Mouse (Mus musculus) embryo, embryonic 10.5 days (tissue): ENCODE results near the gene Cuedc2.

ENCODE experiments used
- DNase-seq: peaks from one replicate; pipeline ENCODE4 v3.0.0-alpha.2; 2015; ENCODE audit warnings: low spot score

Gene Cuedc2

DNA sequence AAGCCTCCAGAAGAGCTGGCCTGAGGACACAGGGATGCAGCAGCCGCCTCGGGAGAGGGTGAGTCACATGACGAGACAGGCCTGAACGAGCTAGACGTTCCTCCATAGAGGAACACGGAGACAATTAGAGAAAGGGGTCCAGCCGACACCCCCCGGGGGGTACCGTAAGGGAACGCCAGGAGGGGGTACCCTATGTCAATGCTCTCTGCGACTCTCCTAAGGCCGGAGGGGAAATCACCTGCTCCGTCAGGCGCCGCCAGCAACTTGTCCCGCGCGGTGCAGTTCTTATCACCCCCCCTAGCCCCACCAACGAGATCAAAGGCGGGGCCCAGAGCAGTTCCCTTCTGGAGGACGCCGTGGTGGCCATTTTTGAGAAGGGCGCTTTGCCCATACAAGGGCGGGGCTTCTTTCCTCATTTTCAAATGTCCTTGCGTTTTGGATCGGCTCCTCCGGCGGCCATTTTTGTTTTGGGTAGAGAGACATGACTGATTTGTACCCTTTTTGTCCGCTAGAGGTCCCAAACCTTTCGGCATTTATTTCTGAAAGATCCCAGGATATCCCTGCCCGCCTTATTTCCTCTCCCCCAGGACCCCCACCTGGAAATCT lies at the start of gene Cuedc2:
Gene Cuedc2 (minus strand): TSS at position 372 of the 606 bp plus-strand sequence.
- peak; percentile 99 for DNase-seq

DNA sequence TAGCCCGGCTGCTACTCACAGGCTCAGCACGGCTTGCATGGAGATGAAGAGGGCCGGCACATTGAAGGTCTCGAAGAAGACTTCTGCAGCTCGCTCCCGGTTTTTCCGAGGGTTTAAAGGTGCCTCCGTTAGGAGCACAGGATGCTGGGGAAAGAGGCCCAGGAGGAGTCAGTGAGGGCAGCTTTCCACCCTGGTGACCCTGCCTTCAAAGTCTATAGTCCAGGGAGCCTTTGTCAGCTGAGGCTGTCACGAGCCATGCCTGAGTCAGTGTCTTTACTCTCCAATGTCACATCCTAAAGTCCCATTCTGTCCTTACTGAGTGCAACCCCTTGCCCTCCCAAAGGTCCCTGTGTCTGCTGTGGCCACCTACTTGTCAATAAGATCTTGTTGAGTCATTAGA lies 43.8 kb upstream of the Cuedc2 start:
- no peak for DNase-seq

DNA sequence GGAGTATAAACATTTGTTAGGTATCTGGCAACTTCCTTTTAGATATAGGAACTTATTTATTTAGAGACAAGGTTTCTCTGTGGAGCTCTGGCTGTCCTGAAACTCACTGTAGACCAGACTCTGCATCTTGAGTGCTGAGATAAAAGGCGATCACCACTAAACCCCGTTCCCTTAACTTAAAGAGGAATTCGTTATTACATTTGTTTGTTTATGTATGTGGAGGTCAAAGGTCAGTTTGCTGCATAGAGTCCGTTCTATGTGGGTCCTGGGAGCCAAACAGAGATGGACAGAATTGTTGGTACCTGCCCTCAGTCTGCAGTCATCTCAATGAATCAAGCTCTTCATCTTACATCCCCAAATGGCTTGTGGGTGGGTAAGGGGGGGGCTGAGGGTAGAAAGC lies 37.4 kb upstream of the Cuedc2 start:
- DNase-seq: no peak

DNA sequence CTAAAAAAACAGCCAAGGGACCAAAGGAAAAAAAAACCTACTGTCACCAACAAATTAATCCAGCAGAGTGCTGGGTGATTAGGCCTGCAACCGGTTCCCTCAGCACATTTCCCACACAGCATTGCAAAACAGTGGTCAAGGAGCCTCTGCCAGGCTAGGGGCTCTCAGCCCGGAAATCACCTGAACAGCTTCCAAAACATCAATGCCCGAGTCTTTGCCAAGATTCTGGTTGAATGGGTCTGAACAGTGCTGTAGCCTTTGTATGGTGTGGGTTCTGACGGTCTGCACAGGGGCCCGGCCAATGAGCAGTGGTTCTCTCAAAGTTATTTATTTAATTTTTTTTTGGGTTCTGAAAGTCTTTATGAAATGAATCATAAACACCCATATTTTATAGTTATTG lies 37.0 kb upstream of the Cuedc2 start:
- DNase-seq: no peak

DNA sequence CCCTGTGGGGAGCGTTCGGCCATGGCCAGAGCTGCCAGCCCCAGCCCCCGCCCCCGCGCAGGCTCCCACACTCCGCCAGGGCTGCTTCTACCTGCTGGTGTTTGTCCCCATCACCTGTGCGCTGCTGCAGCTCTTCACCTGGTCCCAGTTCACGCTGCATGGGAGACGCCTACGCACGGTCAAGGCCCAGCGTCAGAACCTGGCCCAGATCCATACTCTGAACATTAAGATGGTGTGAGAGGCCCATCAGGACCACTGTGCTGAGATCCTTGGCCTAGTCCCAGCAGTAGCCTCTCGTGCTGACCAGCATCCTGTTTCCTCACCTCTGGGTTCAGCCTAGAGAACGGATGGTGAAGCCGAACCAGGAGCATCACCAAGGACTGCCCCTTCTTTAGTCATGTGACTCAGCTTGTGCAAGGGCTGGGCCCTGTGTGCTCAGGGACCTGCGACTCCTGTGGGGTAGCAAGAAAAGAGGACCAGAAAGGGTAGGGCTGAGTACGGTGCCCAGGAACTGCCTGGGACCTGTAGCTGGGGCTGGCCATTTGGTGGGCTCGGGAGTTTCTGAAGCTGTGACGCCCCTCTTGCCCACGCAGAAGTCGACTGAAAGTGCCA lies 36.1 kb upstream of the Cuedc2 start:
- no peak for DNase-seq

DNA sequence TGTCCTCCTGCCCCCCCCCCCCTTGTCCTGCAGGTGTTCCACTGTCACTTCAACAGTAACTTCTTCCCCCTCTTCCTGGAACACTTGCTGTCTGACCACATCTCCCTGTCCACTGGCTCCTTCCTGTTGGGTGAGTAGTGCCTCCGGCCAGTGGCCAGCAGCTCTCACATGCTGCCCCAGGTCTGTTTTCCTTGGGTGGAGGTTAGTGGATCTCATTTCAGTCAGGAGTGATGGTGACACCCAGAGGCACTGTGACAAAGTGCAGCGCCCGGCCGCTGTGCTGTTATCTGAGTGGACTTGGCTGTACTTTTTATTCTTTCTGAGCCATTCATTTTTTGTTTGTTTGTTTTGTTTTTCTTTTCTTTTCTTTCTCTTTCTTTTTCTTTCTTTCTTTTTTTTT lies 30.7 kb upstream of the Cuedc2 start:
- peak; percentile 73 for DNase-seq

DNA sequence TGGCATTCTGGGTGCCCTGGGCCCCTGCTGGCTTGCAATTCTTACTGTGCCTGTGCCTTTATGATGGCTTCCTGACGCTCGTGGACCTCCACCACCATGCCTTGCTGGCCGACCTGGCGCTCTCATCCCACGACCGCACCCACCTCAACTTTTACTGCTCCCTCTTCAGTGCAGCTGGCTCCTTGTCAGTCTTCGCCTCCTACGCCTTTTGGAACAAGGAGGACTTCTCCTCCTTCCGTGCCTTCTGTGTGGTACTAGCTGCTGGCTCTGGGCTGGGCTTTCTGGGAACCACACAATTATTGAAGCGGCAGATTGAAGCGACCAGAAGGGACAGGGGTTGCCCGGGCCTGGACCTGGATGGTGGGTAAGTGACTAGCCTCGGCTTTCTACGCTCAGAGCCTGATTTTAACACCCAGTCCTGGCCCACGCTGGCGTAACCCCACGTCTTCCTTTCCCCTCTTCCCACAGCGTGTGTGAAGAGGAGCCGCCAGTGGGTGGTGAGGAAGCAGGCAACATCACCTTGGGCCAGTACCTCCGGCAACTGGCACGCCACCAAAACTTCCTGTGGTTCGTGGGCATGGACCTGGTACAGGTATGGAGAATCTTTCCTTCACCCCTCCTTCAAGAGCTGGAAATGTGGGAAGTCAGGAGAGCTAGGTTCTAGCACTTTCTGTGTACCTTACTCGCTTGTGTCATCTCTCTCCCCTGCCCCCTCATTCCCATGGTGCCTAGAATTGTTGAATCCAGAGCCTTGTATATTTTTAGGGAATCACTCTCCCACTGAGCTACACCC lies 29.5 kb upstream of the Cuedc2 start:
- no peak for DNase-seq

DNA sequence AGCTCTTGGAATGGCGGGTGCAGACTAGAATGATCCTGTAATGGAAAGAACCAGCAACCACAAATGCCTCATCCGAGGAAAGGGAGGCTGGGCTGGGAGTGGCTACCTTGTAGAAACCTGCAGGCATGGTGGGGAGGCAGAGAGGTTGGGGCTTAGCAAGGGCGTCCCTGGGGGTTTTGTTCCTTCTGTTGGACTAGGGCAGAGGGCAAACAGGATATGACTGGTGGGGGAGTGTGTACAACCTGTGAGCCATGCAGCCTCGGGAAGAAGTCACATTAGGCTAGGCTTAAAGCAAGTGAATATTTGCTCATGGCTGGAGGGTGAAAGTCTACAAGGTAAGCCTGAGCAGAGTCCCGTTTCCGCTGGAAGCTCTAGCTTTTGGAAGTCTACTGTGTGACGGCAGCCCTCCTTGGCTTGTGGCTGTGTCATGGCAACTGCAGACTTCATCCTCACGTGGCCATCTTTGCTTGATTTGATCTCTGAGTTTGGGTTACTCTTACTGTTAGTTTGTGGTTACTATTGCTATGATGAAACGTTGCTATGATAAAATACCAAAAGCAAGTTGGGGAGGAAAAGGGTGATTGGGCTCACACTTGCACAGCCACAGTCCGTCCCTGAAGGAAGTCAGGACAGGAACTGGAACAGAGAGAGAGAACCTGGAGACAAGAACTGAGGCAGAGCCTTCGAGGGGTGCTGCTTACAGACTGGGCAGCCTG lies 24.9 kb upstream of the Cuedc2 start:
- DNase-seq: no peak

DNA sequence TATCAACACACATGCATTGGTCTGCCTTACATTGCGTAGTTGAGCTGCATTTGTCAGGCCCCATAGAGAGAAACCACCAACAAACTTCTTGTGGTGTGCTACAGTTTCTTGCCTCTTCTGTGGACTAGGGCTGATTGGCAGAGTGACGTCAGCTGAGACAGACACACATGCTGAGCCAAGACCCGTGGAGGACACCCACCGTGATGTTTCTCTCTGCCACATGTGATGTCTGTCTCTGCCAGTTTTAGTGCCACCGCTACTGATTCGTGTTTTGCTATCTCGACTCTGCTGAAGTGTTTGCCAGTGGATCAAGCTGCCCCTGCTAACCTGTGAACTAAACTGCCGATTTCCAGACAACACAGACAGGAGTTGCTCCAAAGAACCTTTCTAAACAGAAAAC lies 23.6 kb upstream of the Cuedc2 start:
- DNase-seq: no peak

DNA sequence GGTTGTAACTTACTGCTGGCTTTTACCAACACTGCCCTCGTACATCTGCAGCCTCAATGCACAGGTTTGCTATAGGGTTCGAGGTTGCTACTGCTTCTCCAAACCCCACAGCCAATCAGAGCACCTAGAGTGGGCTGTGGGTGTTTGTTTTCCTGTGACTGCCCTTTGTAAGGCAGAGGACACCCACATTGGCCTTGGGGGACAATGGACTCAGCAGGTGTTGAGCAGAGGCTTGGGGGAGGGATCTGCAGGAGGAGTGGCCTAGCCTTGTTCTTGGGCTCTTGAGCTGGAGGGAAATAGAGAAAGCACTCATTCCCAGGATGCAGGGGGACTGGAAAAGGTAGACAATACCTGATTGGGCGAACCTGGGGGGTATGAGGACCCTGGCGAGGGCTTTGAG lies 19.9 kb upstream of the Cuedc2 start:
- no peak for DNase-seq

DNA sequence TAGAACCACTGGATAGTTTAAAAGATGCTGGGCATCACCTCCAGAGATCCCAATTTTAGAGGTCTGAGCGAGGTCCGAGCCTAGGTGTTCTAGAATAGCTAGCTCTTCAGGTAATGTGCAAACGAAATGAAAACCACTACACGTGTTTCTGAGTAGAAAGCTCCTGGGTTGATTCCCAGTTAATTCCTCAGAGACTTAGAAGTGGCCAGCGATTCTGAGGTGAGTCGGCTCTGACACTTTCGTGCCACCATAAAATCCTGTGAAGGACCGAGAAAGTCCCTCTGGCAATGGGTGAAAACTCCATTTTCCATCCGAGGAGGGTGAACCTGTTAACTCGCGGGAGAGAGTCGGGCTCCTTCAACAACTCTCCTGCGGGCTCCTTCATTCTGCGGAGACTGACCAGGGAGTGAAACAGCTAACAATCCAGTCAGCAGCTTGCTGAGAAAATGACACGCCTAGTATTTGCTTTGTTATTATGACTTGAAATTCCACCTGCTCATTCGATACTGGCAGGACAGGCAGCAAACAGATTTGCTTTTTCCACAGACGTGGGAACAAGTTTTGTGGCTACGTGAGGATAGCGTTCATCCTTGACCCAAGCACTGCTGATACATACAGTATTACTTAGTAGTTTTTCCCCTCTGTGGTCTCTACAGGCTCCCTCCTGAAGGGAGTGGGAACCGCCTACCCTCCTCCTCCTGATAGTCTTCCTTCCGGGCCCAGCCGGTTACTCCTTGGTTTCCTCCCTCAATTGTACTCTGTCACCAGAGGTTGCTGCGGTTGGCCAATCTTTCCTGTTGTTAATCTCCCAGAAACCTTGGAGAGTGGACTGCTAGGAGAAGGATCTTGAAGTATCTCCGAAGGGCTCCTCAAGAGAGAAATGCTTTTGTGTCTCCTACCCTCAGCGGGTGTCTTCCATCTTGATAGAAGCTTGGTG lies 19.1 kb upstream of the Cuedc2 start:
- DNase-seq: no peak

DNA sequence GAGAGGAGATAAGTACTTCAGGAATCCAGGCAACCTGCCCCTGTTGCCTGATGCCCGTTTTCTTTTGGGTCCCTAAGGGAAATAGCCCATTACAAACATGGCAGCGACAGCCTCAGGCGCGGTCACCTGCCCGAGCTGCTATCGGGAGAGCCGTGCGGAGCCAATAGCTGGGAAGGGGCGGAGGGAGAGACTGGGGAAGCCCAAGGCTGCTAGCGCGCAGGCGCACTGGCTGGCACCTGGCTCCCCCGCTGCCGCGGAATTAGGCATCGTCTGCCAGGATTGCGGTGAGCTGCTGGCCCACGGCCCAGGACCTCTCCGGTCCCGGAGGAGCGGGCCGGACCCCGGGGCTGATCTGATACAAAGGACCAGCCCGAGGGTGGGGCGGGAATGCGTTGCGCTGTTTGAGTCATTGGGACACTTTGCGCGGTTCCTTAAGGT lies 18.2 kb upstream of the Cuedc2 start:
- DNase-seq: peak; percentile 93

DNA sequence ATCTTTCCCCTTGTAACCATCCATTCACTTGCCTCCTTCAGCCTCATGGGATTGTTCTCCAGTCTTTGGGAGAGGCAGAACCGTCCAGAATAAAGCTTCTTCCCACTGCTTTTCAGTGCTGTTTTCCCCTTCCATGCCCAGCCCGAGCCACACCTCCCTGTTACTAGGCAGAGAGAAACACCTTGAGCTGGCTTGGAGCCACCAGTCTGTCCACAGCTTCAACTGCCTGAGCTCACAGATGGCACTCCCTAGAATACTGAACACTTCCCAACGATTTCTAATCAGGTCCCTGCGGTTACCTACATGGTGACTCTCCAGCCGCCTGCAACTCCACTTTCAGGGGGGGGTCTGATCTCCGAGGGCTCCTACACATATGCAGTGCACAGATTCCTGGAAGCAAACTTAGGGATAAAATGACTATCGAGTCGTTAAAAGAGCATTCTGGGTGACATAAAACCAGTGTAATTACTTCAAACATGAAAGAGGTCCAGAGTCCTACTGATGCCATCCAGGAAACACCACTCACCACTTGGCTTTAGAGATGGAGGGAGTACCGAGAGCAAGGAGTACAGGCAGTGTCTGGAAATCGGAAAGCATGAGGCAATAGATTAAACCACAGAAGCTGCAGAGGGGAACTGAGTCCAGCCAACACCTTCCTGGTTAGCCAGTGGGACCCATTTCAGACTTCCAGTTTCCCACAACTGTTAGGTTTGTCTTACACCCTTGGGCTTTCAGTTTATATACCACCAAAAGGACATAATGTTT lies 11.8 kb upstream of the Cuedc2 start, which contains the start of gene 2310034G01Rik:
Gene 2310034G01Rik (minus strand): TSS at position 135 of the 765 bp plus-strand sequence.
- DNase-seq: no peak

DNA sequence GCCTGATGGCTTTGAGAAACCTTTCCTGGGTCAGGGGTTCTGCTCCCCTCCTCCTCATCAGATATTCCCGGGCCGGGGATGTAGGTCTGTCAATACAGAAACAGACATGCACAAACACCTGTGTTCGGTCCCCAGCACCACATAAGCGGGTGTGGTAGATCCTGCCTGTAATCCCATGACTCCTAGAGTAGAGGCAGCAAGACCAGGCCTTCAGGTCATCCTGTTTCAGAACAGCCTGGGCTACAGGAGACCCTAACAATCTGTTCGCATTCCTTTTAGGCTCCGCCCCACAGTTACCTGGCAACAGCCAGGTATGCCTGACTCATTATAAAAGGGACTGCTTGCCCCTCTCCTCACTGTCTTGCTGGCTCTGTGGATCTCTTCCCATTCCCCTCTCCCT lies 11.0 kb upstream of the Cuedc2 start:
- no peak for DNase-seq

DNA sequence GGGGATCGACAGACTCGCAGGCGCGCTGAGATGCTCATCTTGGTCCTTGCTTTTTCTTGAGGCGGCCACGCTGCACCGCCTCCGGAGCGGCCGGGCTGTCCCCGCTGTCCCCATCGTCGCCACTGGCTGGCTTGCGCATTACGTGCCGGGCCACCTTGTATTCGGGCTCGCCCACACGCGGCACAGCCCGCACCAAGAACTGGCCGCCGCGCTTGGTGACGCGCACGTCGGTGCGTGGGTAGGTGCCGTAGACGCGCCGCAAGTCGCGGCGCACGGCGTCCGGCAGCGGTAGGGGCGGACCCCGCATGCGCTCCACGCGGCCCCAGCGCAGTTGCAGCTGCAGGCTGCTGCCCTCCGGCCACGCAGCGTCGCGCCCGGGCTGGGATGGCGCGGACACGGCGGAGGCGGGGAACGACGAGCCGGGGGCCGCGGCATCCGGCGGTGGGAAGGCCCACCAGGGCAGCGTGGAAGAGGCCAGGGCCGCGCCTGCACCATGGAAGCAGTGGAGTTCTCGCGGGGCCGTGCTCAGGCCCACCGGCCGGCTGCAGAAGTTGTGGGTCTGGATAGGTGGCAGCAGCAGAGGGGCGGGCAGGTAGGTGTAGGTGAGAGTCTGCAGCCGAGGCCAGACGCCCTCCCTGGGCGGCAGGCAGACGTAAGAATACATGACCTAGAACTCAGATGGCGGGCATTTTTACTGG lies 10.4 kb upstream of the Cuedc2 start:
- DNase-seq: peak; percentile 73

DNA sequence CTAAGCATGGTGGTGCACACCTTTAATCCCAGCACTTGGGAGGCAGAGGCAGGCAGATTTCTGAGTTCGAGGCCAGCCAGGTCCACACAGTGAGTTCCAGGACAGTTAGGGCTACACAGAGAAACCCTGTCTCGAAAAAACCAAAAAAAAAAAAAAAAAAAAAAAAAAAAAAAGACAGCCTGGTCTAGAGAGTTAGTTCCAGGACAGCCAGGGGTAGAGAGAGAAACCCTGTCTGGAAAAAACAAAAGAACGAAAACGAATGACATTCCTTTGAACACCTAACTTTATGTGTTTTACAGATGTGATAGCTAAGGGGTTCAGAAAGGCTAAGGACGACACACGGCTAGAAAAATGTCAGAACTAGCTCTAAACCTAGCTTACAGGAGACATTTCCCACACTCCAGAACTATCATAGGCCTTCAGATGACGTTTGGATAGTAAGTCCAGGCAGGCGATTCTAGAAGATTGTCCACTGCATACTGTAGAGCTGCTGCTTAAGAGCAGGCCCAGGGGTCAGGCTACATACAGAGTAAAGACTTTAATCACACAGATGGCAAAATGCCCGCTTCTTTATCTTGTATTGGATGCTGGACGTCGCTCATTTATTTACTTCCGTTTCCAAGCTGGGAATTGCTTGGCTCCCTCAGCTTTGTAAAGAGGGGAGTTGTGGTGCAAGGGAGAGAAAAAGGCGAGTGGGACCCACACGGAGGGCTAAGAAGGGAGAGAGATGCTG lies 9.6 kb upstream of the Cuedc2 start:
- peak; percentile 41 for DNase-seq

DNA sequence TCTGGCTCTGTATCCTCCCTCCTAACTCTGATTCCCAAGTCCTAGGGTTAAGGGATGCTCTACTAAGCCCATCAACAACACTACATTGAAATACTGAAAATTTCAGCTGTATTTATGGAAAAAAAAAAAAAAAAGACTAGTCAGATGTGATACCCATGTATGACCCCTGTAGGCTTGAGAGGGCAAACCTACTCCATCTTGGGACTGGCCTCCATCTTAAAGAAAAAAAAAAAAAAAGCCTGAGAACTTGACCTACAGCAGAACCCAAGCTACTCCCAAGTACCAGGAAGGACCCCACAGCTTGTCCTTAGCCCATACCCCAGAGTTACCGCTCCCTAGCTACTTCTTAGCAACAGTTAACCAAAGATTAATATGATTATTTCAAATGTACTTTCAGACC lies 8.6 kb upstream of the Cuedc2 start:
- no peak for DNase-seq

DNA sequence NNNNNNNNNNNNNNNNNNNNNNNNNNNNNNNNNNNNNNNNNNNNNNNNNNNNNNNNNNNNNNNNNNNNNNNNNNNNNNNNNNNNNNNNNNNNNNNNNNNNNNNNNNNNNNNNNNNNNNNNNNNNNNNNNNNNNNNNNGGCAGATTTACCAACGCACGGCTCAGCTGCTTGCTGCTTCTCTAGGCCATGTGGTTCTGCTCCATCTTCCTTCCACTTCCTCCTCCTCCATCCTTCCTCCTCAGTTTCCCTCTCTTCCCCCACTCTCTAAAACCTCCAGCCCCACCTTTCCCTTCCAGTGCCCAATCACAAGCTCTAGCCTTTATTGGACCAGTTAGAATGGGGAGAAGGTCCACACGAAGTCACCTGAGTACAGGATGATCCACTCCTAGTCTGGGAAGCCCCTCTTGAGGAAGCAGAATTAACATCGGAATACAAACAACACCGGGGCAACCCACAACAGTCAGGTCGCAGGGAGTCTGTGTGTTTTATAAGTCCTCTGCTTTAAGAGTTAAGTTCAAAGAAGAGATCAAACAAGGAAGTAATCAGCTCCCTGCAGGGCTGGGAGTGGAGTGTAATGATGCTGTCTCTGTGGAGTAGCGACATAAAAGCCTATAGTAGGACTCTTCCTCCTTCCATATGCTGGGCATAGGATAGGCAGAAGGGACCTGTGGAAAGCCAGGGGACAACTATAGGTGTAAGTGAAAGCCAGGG lies 6.4 kb upstream of the Cuedc2 start:
- no peak for DNase-seq
